Mouse (Mus musculus) urinary bladder, postnatal 25 days (tissue): ENCODE data around the gene Fam234b.

Source experiments
- DNase-seq: peaks from one replicate; pipeline ENCODE4 v3.0.0; 2022; ENCODE audit warnings: low spot score

Gene Fam234b

DNA sequence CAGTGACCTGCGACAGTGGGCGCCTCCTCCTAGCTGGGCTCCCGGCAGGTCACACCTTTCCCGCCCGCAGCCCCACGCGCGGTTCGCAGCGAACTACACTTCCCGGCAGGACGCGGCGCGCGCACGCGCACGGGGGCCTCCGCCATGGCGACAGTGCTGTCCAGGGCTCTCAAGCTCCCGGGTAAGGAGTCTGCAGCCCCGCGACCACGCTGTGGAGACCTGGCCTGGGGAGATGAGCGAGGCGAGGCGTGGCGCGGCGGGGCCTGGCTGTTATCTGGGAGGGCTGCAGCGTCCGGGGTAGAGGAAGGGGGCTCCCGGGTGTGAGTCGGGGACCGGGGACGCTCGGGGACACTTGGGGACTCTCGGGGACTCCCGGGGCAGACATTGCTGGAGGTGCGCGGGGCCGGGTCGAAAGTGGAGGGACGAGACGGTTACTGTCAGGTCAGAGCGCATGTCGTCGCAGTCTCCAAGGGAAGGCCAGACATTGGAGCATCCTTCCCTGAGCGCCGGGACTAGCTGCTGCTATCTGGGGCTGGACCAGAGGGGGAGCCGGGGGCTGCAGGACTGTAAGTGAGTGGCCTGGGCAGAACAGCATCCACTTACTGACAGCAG lies at the start of gene Fam234b, which contains the start of gene Hebp1:
Gene Fam234b, plus strand, starts transcription at position 57 of the 612 bp plus-strand sequence.
Gene Hebp1, minus strand, starts transcription at position 102 of the 612 bp plus-strand sequence.
- DNase-seq, result peak; percentile 77

DNA sequence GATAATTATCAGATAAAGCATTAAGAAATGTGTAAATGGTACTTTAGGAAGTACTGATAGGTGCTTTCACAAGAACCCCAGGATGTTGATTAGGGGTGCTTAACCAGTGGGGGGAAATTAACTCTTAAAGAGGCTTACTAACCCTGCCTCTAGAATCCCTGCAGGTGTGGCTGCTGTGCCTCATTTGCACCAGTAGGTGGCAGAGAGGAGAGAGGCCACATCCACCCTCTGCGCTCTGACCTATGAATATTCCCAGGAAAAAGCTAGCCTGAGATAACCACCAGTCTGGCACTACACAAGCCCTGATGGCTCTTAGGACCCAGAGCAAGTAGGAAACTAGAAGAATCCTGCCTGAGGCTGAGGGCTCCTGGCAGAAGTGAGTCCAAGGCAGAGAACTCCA lies 49.3 kb upstream of the Fam234b start:
- peak; percentile 14 for DNase-seq

DNA sequence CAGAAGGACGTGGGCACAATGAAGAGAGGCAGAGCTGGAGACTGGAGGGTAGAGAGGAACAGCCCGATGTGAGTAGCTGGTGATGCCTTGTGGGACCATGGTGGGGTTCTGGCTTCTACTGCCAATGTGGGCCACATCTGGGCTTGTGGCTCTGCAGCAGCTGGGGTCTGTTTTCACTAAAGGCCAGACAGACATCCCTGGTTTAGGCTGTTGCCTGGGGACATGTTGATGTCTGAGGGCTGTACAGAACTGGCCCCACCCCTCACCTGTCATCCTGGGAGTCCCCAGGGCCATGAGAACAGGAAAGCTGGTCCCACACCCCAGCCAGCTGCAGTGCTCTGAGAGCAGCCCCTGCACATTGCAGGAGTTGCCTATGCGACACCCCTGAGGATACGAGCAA lies 48.6 kb upstream of the Fam234b start:
- DNase-seq, result no peak

DNA sequence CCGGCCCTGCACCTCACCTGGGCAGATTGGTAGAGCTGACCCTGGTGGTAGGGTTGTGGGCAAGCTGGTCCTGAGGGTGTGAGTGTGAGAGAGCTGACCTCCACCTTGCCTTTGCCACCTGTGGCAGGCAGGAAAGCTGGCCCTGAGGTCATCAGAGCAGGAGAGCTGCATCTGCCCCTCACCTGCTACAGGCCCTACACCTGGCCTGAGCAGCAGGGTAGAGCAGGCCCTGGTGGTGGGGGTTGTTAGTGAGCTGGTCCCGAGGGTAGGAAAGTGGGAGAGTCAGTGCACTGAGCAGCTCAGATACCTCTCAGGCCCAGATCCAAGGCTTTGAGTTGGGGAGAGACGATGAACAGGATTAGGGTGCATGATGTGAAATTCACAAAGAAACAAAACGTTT lies 48.1 kb upstream of the Fam234b start:
- no peak for DNase-seq

GRCm38 (mm10) chr6:135150311-135150710 lies 47.5 kb upstream of the Fam234b start:
- DNase-seq, result no peak

GRCm38 (mm10) chr6:135153719-135154118 lies 44.1 kb upstream of the Fam234b start:
- no peak for DNase-seq

DNA sequence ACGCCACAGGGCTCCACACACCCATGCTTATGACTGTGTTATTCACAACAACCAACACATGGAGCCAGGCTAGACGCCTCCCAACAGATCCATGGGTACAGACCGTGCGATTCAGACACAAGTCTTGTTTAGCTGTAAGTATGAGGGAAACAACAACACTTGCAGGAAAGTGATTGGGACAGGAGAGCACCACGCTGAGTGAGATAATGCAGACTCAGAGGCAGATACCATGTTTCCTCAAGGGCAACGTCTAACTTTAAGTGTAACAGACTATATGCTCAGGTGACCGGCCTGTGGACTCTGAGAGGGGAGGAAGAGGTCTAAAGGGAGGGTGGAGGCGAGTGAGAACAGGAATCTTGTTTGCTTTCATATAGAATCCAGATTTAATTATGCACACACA lies 41.2 kb upstream of the Fam234b start:
- DNase-seq, result no peak

GRCm38 (mm10) chr6:135157496-135157895 lies 40.3 kb upstream of the Fam234b start:
- no peak for DNase-seq

GRCm38 (mm10) chr6:135158509-135158908 lies 39.3 kb upstream of the Fam234b start:
- no peak for DNase-seq

DNA sequence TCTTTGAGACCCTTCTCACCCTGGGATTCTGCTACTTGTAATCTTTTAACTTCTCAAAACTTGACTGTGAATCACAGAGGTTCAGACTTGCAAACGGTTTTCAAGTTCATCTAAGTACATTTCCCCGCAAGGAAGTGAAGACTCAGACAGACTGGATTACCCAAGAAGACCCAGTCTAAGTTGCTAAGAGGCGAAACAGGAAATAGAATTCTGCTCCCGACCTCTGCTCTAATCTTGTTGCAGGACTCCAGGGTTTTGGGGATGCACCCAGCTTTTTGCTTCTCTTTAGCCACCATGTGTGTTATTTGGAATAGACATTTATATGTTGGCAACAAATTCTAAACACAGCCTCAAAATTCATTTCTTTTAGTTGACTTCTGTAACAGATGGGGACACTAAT lies 36.4 kb upstream of the Fam234b start:
- no peak for DNase-seq

GRCm38 (mm10) chr6:135162311-135162710 lies 35.5 kb upstream of the Fam234b start:
- DNase-seq, result no peak

- DNase-seq, result no peak
Observed at GRCm38 (mm10) chr6:135162861-135163260, 34.9 kb upstream of the Fam234b start.

GRCm38 (mm10) chr6:135165191-135165590 lies 32.6 kb upstream of the Fam234b start:
- no peak for DNase-seq

DNA sequence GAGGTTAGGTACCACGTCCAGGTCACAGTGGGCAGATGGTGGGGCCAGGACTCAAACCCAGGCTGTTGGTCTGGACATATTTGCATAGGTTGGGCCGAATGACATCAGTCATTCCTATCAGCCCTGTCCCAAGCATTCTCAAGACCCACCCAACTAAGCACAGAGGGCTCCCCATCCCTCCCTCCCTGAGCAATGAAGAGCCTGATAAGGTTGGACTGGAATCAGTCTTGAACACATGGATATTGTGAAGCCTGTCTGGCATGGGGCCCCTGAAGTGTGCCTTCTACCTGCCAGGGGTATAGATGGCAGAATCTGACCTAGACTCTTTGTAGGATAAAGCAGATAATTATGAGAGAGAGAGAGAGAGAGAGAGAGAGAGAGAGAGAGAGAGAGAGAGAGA lies 32.1 kb upstream of the Fam234b start:
- DNase-seq, result no peak

GRCm38 (mm10) chr6:135166262-135166661 lies 31.5 kb upstream of the Fam234b start:
- no peak for DNase-seq

GRCm38 (mm10) chr6:135166712-135167111 lies 31.1 kb upstream of the Fam234b start:
- no peak for DNase-seq

- DNase-seq, result peak; percentile 88
Observed at GRCm38 (mm10) chr6:135167380-135168311, 30.1 kb upstream of the Fam234b start.

DNA sequence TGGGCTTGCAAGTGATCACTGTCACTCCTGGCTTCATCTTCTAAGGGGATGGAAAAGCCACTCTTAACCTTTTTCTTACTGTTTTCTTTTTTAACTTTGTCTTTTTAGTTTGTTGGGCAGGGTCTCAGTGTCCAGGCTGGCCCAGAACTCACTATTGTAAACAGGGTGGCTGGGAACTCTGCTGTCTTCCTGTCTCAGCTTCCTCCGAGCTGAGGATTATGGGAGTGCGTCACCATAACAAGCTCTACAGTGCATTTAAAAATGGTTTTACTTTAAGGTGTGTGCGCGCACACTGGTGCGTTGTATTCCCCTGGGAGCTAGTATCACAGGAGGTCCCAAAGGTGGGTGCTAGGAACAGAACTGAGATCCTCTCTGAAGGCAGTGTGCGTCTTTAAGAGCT lies 29.3 kb upstream of the Fam234b start:
- DNase-seq, result no peak

DNA sequence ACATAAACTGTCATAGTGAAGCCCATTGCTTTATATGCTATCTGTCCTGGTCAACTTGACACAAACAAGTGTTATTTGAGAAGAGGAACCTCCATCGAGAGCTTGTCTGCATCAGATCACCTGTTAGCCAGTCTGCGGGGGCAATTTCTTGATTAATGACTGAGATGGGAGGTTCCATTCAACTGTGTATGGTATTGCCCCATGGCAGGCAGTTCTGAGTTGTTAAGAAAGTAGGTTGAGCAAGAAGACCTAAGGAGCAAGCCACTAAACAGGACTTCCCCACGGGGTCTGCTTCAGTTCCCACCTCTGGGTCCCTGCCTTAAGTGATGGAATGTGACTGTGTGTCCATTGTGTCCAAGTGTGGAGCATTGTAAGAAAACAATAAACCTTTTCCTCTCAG lies 28.5 kb upstream of the Fam234b start:
- no peak for DNase-seq

- DNase-seq, result no peak
Observed at GRCm38 (mm10) chr6:135171736-135172135, 26.0 kb upstream of the Fam234b start.

DNA sequence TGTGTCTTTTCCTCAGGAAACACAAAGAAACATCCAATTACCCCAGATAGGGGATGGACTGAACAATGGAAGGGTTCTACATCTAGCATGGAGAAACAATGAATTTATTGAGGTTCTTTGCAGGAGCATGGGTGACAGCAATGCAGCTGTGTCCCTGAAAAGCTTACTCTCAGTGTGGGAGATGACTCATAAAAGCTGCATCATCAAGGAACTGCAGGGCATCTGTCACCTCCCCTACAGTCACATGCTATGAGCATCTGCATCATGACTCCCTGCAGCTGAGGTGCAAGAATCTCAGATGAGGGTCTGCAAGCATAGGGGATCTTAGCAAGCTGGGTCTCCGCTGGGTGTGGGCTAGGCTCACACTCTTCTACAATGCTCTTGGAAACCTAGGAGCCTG lies 22.8 kb upstream of the Fam234b start:
- no peak for DNase-seq

GRCm38 (mm10) chr6:135177271-135177670 lies 20.5 kb upstream of the Fam234b start:
- no peak for DNase-seq

DNA sequence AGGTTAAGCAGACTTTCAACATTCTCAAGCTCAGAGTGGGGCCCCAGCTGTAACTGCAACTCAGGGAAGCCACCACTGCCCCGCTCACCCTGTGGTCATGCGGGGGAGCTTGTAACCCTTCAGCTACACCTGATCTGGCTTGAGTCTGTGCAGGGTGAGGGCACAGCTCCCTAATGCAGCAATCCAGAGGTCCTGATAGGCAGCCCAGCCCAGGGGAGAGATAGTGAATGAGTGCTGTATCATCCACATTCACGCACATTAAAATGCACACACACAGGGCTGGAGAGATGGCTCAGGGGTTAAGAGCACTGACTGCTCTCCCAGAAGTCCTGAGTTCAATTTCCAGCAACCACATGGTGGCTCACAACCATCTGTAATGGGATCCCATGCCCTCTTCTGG lies 19.2 kb upstream of the Fam234b start:
- DNase-seq, result no peak
